Comparison of ENCODE assay signal across 8 mouse cellular contexts in genomic region chr1:175625257-175625879, GRCm38 (mm10). TPM values are rescaled to one million over a fixed set of nuclear protein-coding genes. Genes with fewer than 3 reads are reported as not detected.
DNase-seq lines count a peak whose midpoint lies in the region; ATAC-seq lines count a peak whose summit lies in the region.

Gene Fh1, minus strand, starts transcription at chr1:175625635.

- H3K9me3 ChIP-seq in hindbrain, embryonic 12.5 days (replicated peaks): no peaks in the 10 kb centered on the region

- 0 out of 2 replicates have a peak, but pooled peaks cover 3% of the 10 kb centered on the region for H3K36me3 ChIP-seq in hindbrain, embryonic 12.5 days

- H3K4me2 ChIP-seq in hindbrain, embryonic 12.5 days (replicated peaks): peak within 1 kb of the TSS; percentile 87

- H3K4me3 ChIP-seq in hindbrain, embryonic 12.5 days: peak within 1 kb of the TSS; percentile 91

- H3K4me1 ChIP-seq in hindbrain, embryonic 12.5 days: peaks cover 13% of the 10 kb centered on the region

- H3K9ac ChIP-seq in hindbrain, embryonic 12.5 days: peak within 1 kb of the TSS; percentile 98

- peak within 1 kb of the TSS; percentile 84 for H3K27ac ChIP-seq in hindbrain, embryonic 12.5 days

- H3K27me3 ChIP-seq in hindbrain, embryonic 12.5 days: no peaks in the 10 kb centered on the region

- peak; percentile 100 for ATAC-seq in hindbrain, embryonic 12.5 days (ENCODE audit: low FRiP score)

- under 1% methylated on average over 58 of the region's 58 CpGs for WGBS in hindbrain, embryonic 12.5 days

- peak; percentile 98 for DNase-seq in NIH3T3 (ENCODE audit: low read depth)
- DNase-seq in cerebellum, postnatal 10 days: peak; percentile 97
- DNase-seq in frontal cortex, postnatal 10 days (ENCODE audit: low spot score in 2 of 2): peak; percentile 96
- DNase-seq in layer of hippocampus, postnatal 14 days (ENCODE audit: low spot score in 2 of 2): peak; percentile 94 to 98
- peak; percentile 95 for DNase-seq in lung, postnatal 14 days
- DNase-seq in retina, adult 2 months (ENCODE audit: low read depth, low spot score): peak; percentile 91
- peak; percentile 92 to 96 for DNase-seq in thymus, postnatal 36 days

RNA-seq across cellular contexts. Expression of gene Fh1, which starts in this region (rescaled TPM):
- polyA plus RNA-seq in hindbrain, embryonic 12.5 days (2016; fragmentation: Nextera tagmentation; extraction: Ambion mirVana): 69.5 and 81.7 TPM in 2 replicates
- total RNA-seq in layer of hippocampus, postnatal 14 days (2021): 10 to 100 TPM; 86.1 to 87.2 TPM

Comparison
In these comparisons a context has a peak if more than half of its experiments do, and no peak if none do; other contexts are left out.
1. Peak in every context shown above with its lines: DNase-seq, ATAC-seq, H3K4me3 ChIP-seq and H3K27ac ChIP-seq.